Mouse (Mus musculus): ENCODE measurements around the gene Tkfc.

GRCm38 (mm10) chr19:10562351-10562750 is 43.1 kb downstream of the Tkfc start:
- TF ChIP-seq POLR2A (IDR thresholded peaks at IDR 0.05; ENCODE audit: insufficient read depth, low read length) (no peak), CTCF (IDR thresholded peaks at IDR 0.05; ENCODE audit: low read depth, low read length) (no peak), EP300 (IDR thresholded peaks at IDR 0.05; ENCODE audit: insufficient read depth, low read depth, low read length) (no peak)
